Mouse (Mus musculus) mouse trophoblast stem cell (cell line): ENCODE measurements around the gene Batf.
"Not testable (repeated sequence)": the region's sequence is repeated elsewhere in the genome, so short reads cannot be mapped to it uniquely, and the experiment has no call there.

Source experiments
- in situ Hi-C, 2 experiments: fragments of 300-500 bp; cut with MseI, MboI; formaldehyde crosslinking; loops; 2 replicates in 1 of 2; 3 replicates in 1 of 2; pipeline ENCODE4 v1.15.1; 2025

Gene Batf

DNA sequence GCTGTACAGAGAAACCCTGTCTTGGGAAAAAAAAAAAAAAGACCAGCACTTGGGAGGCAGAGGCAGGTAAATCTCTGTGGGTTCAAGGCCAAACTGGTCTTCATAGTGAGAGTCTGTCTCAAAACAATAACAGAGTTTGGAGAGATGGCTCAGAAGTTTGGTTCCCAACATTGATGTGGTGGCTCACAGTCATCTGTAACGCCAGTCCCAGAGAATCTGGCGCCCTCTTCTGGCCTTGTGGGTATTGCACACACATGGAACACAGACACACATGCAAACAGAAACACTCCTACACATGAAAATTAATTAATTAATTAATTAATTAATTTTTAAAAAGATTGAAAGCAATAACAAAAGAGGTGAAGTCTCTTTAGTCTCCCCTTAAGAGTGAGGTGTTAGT, 4.1 kb upstream of the Batf start:
- in situ Hi-C loops, result no loop called here

DNA sequence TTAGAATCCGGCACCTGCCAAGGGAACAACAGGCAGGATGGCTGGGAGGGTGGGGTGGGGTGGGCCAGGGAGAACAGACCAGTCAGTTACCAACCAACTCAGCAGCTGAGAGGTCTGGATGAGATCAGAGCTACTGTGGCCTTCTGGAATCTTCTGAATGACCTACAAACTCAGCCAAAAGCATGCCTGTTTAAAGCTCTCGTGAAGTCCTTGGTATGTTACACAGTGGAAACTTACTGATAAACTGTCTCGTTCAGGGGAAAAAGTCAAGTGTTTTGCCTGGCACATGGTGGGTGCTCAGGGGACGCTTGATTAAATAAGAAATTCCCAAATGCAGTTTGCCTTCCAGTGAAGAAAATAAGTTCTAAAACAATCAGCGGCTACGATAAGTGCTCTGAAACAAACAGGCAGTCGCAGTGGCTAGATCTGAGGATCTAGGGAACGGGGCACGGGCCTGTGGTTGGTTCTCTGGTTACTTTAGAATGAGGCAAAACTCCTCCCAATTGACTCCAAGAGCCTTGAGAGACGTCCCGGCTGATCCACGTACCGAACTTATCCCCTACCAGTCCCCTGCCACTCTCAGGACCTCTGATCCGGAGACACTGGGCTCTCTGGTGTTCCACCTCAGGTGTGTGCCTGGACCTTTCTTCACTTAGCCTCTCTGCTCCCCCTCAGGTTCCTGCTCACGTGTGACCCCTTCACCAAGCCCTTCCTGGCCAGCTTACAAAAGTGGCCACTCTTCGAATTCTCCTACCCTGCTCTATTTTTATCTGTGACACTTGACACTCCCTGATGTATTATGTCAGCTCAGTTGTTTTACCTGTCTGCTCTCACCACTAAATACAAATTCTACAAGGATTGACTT, 1.8 kb upstream of the Batf start:
- in situ Hi-C loops, result no loop called here

DNA sequence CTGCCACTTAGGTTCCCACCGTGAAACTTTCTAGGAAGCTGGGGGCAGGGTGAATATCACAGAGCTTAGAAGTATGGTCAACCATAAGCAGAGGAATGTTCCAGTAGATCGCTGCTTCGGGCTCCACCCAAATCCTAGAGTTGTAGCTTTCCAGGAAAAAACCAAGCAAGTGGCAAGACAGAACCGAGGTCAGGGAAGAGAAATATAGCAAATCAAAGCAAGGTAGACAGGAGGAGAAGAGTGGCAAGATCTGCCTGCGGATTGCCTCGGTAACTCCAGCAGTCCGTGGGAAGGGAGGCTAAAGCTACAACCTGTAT, 706 bp downstream of the Batf start:
- in situ Hi-C loops, result no loop called here

DNA sequence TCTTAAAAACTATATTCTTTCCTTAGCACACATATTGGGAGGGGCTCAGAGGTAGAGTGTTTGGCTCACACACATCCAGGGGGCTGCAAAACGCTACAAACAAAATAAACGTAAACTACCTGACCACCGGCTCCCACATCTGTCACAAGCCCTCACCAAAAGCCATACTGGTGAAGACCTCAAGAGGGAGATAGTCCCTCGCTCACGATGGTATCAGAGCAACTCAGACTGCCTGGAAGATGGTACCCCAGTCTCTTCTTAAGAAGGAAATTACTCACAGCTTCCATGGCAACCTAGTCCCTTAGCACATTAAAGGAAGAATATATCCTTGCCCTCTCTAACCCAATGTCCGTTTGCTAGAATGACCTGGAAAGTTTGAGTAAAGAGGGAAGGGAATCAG, 1.4 kb downstream of the Batf start:
- in situ Hi-C loops, result no loop called here

DNA sequence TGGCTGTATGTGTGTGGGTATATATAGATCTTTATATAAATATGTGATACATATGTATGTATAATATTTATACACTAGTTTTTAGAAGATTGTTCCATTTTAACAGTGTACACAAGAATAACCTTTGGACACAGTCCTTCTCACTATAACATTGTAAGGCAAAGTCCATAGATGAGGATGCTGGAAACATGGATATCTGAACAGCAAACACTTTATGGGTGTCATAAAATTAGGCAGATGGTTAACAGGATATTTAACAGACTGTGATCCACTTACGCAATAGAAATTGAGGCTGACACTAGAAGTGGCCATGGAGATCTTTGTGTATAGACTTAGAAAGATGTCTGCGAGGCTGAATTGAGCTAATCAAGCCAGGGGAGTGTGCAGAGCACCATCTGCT, 9.3 kb downstream of the Batf start:
- in situ Hi-C loops, result no loop called here

DNA sequence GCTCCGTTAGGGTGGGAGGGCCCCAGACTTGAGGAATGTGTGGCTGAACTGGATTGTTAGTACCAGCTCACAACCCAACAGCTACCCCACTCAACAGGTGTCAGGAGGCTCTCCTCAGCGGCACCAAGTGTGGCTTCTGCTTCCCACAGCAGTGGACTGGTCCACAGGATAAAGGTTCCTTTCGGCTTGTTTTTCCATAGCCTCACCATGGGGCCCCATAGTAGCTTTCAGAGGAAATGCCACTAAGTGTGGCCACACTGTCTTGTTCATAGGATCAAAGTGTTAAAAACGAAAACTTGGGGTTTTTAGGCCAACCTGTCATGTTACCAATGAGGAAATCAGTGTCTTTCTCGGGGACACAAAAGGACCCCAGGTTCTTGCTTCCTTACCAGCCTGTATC, 10.0 kb downstream of the Batf start:
- in situ Hi-C loops, result no loop called here

DNA sequence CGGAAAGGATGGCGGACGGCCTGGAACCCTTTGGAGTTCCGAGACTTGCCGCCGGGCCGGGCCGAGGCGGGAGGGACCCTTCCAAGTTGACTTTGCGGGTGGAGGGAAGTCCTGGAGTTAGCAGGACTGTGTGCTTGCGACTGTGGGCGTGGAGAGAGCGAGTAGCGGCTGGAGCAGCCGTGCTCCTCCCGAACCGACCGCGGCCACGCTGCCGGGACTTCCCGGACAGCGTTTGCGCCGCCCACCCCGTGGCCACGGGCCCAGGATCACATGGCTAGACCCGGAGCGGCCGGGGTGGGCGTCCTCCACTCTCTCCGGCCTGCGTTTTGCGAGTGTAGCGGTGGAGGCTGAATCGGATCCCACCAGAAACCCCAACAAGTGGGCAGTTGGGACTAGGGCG, 11.7 kb downstream of the Batf start:
- in situ Hi-C loops, result not testable (repeated sequence)

DNA sequence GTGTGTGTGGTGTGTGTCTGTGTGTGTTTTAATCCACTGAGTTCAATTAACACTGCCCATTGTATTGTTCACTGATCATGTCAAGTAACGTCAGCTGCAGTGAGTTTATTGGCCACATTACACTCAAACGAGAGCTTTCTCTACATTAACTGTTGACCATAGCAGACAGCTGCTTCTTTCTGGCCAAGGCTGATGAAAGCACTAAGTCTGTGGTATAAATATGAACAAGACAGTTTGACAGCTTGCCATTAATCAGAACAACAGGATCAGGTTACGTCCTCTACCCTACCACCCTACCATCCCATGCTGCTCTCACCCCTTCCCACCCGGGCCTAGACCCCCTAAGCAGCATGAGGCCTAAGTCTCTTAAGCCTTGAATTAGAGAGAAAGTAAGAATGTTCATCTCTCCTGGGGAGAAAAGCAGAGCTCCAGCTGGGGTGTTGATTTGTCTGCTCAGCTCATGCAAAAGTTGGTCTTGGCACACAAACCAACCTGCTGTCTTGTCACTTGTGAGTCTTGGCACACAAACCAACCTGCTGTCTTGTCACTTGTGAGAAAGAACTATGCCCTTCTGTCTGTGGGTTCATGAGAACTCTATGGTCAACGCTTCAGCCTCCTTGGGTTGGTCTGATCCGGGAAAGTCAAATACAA, 13.8 kb downstream of the Batf start:
- in situ Hi-C loops, result no loop called here

DNA sequence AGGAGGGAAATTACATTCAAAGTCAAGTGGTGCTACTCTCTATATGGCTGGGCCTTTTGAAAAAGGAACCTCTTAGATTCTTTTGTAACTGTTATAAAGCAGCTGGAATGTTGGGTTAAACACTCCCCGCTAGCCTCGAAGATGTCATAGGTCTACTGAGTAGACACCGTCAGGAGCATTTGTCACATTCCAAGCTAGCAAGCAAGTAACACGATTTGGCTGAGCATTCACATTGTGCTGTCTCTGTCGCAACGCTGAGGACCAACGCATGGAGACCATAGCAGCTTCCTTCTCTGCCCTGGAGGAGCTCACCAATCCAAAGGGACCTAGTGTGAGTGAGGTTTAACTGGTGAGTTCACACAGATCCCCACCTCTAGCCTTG, 14.4 kb downstream of the Batf start:
- in situ Hi-C loops, result no loop called here

DNA sequence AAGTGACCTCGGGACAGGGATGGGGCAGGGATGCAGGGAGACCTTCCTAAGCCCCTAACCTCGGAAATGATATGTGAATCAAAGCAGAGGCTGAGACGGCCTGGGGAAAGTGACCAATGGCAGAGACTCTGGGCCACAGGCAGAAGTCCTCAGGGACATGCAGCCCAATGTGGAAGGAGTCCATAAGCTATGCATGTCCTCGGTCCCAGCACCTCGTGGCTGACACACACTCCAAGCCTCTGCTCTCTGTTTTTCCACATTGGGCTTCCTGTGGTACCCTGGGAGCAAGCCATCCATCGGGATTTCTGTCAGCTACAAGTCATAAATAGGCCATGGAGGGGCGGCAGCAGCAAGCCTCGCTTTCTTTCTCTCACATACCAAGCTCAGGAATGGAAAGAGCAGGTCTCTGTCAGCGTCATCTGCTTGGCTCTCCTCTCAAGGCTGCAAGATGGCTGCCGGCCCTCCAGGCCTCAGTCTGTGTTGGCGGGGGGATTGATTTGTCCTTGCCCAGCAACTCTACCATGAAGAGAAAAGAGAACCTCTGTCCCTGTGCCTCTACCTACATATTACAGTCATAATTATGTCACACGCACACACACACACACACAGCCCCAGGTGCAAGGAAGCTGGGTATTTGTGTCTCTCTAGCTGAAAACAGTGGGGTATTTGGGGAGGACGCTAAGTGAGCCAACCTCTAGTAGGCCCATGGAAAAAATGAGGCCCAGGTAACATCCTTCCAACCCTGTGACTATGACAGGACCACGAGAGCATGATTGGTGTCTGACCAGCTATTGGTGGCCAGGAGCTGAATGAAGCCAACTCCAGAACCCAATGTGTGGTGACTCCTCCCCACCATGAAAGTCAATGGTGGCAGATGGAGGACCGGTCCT, 15.9 kb downstream of the Batf start:
- in situ Hi-C loops, result no loop called here

DNA sequence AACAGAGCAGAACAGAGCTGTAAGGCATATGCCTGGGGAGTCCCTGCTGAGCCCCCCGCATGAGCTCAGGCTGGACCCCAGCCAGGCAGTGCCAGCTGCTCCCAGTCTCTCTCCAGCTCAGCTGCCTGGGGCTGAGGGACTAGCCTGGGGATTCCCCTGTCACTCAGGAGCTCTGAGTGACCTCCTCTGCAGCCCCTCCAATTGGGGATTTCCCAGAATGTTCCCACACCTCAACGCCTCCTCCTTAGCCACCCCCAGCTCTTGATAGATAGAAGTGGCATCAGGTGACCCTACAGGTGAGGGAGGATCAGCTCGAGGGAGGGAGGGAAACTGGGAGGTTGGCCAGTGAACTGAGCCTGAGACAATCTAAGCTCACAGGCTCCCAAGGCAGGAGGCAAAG, 17.0 kb downstream of the Batf start:
- in situ Hi-C loops, result no loop called here

DNA sequence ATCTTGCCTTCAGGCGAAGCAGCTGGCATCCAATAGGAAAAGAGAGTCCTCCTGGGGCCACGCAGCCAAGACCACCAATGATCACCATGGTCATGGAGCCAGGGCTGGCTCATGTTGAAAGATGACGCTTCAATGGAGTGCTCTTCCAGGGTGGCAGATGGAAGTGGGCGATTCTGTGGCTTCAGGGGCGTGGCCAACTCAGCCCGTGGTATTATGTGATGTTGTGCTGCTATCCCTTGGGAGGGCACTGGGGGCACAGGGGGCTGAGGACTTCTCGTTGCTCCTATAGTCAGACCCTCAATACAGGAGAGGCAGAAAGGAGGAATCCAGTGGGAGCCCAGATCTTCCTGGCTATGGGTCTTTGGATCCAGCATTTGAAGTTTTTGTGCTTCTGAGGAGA, 18.1 kb downstream of the Batf start:
- in situ Hi-C loops, result no loop called here

DNA sequence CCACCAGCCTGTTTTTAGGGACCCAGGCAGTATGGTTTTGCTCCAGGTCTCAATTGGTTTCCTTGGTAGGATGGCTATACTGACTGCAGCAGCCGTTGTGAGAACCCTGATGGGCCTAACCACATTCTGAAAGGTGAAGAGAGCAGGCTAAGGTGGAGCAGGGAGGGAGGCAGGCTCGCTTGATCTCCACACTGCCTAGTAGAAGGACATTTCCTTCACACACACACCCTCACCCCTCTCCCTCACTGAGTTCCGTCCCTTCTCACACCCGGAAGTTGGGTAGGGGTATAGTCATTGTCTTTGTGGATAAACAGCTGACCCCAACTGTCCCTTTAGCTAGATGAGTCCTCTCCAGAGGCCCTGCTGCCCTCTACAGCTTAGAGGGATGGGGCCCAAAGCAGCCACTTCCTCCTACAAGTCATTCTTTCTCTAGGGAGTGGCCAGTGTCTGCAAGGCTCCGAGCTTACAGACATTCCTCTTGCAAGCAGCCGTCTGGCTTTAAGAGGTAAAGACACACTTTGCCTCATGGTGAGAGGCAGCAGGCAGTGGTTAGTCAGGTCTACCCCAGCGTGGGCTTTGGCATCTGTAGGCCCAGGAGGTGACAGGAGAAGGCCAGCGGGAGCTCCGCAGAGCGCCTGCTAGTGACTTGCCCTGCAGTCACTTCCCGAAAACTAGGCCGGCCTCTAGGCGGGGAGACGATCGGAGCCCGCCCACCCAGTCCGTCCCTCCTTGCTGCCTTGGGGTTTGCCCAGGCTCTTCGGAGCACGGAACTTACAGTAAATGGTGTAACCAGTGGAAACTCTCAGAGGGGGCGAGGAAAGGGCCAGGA, 18.7 kb downstream of the Batf start:
- in situ Hi-C loops, result no loop called here

DNA sequence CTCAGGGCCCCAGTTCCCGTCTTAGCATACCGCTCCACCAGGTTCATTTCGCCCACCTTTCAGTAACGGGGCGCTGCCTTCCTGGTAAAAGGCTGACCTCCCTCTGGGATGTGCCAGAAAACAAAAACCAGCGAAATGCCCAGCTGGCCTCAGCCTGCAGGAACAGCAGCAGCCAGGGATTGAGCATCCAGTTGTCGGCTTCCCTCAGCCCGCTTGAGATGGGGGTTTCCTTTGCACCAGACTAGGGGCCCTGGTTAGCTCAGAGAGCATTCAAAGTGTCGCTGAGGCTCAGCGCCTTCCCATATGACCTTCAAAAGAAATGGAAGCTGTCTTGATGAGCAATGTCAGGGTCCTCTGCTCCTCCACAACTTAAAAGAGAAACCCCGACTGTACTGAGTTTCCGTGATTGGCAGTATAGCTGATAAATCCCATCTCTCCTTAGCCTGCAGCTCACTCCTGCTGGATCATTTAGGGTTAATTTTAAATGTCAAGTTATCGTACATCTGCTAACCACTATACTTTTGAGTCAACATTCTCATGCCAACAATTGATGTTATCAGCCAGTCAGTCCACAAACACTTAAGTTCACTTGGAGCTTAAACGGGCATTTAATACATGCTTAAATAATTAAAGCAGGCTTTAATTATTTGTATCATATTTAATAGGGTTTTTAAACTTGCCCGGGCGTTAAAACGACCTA, 19.5 kb downstream of the Batf start:
- in situ Hi-C loops, result no loop called here

DNA sequence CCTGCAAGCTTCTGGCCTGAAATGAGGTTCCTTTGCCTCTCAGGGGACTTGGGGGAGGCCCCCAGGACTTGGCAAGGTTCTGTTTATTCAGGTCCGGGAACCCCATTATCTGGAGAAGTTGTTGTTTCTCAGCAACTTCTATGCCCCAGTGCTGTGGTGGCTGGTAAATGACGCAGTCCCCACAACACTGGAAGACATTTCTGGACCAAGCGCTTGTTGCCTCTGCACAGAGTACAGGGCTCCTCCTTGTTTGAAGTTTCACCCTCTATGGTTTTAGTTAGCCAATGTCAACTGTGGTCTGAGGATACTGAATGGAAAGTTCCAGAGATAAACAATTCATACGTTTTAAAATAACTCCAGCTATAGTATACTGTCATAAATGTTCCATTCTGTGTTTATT, 20.4 kb downstream of the Batf start:
- in situ Hi-C loops, result no loop called here

DNA sequence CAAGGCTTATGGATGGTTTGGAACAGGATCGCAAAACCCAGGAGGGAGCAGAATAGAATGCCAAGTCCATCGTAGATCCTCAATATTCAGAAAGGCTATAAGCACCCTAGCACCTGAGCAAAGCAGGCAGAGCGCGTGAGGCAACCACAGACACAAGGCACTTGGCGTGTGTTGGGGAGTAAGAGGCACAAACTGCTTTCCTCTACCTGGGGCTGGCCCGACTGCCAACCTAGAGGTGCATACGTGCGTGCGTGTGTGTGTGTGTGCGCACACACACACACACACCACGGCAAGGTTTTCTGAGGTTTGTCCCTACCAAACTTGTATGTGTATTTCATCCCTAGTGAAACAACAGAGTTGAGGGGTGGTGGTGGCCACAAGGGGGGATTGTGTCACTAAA, 20.9 kb downstream of the Batf start:
- in situ Hi-C loops, result no loop called here

DNA sequence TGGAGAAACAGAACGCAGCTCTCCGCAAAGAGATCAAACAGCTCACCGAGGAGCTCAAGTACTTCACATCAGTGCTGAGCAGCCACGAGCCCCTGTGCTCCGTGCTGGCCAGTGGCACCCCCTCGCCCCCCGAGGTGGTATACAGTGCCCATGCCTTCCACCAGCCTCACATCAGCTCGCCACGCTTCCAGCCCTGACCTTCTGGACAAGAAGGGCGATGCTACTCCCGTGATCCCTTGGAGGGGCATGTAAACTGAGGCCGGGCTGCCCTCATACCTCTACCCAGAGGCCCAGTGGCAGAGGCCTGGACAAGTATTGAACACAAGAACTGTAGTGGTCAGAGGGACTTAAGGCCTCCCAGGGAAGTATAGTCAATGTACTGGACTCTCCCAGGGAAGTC, 22.1 kb downstream of the Batf start:
- in situ Hi-C loops, result no loop called here

DNA sequence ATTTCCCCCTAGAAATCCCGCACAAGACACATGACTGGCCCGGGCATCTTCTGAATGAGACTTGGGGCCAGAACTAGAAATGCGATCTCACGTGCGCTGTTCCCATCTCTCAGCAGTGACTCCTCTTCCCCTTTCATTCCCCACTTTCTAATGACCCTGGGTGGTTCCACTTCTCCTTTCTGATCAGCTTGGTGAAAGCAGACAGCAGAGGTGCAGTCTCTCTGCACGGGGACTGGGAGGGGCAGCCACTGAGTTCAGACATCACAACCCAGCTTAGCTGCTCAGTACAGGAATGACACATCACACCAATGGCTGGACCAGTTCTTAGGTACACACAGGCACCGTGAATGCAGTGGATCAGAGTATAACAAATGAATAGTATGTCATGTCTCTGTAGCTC, 24.2 kb downstream of the Batf start:
- in situ Hi-C loops, result no loop called here

DNA sequence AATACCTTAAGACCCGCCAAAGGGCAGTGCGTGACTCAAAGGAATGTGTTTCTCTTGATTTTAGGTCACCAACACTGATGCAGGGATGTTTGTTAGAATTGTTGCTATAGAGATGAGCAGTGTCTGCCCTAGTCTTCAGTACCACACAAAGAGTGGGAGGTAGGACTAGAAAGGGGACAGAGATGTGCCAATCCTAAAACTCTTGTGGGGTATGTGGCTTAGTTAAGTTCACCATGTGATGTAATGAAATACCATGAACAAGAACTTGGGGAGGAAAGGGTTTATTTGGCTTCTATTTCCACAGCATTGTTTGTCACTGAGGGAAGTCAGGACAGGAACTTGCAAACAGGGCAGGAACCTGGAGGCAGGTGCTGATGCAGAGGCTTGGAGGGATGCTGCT, 26.1 kb downstream of the Batf start:
- in situ Hi-C loops, result no loop called here

DNA sequence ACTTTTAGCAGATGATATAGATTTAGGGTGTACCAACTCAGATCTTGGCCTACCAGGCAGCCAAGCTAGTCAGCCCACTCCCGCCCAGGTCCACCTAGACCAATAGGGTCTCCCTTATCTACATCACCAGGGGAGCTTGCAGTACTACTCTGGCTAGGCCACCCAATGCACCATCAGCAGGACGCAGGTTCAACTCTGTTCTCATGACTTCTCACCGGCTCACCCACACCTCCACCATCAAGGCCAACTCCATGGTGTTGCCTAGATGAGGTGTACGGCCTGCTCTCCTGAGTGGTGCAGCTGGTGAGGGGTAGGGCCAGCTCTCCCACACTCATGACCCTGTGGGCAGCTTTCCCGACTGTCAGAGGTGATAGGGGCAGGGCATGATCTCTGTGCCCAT, 27.7 kb downstream of the Batf start:
- in situ Hi-C loops, result no loop called here

DNA sequence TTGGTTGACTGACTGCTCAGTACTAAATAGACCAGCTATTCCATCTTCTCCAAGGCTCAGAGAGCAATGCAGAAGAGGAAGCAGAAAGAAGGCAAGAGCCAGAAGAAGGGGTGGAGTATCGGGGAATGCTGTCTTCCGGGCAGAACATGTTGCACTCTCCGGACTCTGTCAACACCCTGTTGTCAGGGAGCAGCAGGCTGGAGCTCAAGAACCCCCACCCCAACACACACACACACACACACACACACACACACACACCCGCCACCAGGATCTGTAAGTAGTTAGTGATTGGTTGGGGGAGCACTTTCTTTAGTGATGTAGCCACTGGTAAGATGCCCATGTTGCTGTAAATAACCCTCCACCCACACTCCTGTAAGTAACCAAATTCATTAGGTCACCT, 38.8 kb downstream of the Batf start:
- in situ Hi-C loops, result no loop called here
